Mouse (Mus musculus) NIH3T3 (cell line): ENCODE data around the gene Smco3.
"Not testable (repeated sequence)": the region's sequence is repeated elsewhere in the genome, so short reads cannot be mapped to it uniquely, and the experiment has no call there.

Experiments
- DNase-seq: peaks from one replicate; pipeline ENCODE4 v3.0.0-alpha.2; 2012; ENCODE audit warnings: low read depth

Gene Smco3

DNA sequence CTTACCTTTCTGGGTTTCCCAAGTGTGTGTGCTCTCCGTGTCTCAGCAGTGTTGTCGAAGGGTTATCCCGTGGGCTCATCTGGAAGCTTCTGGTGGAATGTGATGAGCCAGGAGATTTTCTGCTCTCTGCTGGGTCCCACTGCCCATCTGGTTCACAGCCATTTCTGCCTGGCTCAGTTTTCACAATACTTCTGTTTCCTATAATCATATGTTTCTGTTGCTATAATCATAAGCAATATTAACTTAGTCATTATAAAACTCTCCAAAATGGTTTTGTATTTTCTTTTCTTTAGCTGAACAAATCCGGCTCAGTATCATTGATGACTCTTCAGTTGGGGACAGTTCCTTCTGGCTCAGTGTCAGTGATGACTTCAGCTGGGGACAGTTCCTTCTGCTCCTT is at the start of gene Smco3:
Smco3 (minus strand) TSS at position 101 of the 400 bp plus-strand sequence.
- DNase-seq, result no peak

DNA sequence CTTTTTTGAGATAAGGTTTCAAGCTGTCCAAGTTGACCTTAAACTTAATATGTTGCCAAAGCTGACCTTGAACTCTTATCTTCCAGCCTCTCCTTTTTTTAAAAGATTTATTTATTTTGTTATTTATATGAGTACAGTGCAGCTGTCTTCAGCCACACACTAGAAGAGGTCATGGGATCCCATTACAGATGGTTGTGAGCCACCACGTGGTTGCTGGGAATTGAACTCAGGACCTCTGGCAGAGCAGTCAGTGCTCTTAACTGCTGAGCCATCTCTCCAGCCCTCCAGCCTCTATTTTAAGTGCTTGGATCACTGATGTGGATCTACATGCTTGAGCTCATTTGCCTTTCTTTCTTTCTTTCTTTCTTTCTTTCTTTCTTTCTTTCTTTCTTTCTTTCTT is 49.5 kb upstream of the Smco3 start:
- DNase-seq, result not testable (repeated sequence)

DNA sequence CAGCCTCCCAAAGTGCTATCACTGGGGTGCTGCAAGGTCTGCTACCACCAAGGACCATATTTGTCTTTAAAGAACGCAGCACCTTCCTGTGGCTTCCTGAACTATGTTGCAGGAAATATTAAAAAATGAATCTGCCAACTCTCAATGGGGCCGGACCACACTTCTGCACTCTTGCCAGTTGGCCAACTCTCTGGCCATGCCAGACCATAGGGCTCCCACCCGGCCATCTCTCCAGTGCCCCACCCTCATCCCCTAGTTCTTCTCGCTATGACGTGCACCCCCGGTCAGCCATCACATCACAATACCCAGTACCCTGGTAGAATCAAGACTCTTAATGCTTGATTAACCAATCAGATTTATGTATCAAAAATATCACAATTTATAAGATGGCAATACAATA is 48.7 kb upstream of the Smco3 start:
- DNase-seq, result no peak

DNA sequence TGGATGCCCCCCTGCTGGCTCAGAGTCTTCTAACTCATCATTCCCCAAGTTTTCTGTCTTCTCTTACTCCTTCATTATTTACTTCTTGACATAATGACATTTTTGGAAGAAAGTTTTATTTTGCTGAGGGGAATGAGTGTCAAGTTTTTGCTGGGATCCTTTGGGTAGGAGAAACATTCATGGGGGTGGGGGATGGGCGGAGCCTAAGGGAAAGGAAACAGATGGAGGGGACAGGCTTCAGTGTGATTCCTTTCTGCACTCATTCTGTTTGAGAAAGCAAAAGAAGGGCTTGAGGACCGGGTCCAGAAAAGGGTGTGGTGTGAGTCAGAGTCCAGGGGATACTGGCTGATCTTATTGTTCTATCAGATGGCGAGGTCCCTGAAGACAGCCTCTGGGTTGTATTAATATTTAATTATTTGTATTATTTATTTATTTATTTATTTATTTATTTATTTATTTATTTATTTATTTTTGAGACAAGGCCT is 48.2 kb upstream of the Smco3 start:
- DNase-seq, result no peak

DNA sequence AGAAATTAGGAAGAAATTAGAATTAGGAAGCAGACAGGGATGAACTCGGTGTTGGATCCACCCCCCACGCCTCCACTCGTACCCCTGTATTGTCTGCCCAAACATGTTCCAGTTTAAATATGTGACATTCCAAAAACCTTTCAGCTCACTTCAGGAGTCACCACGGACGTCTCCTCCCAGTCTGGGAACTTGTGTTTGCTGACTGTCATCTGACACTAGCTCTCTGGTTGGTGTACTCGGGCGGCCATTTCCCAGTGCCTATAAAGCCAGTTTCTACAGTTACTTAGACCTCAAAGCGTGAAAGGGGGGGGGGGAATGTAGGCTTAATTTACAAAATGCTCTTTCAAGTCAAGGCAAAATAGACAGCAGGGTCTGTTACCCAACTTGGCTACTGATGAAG is 46.4 kb upstream of the Smco3 start:
- no peak for DNase-seq

DNA sequence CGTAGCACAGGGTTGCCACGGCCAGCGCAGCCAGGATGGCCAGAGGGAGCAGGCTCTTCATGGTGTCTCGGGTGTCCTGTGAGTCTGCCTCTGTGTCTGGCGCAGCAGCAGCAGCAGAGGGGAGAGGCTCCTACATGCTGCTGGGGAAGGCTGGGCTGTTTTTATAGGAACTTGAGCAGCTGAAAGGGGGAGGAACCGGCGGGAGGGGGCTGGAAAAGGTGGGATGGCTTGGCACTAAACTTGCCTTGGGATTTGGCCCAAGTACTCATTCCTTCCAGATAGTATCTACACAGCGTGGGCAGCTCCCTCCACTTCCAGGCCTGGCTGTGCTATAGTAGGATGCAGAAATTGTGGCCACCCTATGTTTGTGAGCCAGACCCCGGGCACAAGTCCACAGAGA is 40.4 kb upstream of the Smco3 start, which contains the start of gene Mgp:
Mgp (minus strand) TSS at position 154 of the 400 bp plus-strand sequence.
- peak; percentile 91 for DNase-seq

DNA sequence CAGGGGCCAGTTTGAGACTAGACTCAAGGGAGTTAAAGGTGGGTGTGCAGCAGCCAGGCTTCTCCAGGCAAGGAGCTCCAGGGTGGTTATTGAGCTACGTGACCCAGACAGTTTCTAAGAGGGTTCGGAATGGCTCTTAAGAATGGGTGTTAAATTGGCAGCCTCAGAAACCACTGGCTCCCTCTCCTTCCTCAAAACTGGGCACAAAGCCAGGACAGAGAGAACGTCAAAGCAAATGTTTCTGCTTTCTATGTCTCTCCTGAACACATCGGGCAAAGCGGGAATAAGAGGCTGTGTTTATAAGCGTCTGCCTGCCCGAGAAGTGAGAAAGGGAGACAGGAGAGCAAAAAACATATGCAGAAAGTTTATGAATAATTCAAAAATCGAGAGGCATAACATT is 39.3 kb upstream of the Smco3 start:
- DNase-seq, result peak; percentile 61

DNA sequence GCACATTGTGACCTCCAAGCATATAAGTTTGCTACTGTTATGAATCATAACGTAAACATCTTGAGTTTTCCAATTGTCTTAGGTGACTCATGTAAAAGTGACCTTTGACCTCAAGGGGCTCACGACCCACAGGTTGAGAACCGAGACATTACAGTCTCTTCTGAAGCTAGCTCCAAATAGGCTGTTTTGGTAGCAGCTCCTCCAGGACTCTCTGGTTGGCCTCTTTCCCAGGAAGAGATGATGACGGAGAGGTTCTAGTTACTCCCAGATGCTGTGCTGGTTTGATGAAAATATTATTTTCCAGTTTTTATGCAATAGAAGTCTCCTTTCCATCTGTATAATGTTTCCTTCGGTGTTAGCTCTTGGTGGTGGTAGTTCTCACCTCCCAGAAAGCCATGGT is 33.7 kb upstream of the Smco3 start:
- DNase-seq, result peak; percentile 62

DNA sequence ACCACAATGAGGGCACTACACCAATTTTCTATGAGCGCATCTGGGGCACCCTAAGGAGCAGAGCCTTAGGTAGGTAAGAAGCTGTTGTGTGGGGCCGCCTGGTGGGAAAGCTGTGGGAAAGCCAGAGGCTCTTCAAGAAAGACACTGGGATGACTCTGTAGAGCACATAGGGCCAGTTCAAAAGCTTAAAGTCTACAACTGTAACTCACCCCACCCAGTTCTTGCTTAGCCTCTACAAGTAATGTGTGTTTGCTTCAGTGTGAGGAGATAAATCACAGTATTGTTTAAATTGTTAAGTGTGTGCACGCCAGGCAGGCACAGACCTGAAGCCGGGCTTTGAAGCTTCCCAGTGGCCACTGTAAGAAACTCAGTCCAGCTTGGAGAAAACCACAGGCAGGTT is 30.9 kb upstream of the Smco3 start:
- DNase-seq, result no peak

DNA sequence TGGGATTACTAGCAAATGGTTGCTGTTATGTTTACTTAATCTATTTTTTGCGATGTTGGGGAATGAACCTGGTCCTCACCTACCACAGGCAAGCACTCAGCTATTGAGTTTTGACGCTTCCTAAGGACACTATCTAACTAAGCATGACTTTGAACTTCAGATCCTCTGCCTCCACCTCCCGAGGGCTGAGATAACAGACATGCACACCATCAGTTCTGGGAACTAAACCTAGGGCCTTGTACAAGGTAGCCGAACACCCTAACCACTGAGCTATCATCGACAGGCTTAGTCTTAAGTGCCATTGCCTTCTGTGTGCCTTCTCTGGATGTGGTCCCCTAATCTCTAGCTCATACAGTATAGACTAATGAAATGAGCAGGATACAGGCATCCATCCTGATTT is 30.1 kb upstream of the Smco3 start:
- no peak for DNase-seq

DNA sequence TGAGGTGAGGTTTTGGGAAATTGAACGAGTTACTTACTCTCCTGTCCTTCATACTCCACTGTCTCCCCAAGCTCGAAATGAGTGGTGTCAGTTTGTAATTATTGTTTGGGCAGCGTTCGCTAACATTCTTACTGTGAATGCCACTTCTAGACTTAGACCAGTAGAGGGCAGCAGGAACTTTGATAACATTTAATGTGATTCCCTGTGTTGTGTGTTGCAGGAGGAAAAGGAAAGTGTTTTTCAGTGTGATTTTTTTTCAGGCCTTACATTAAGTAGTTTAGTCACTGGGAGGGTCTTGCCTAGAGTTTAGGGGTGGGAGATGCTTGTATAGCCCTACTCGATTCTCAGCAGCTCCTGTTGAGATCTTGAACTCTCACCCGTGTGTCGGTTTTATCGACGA is 25.8 kb upstream of the Smco3 start:
- peak; percentile 90 for DNase-seq

DNA sequence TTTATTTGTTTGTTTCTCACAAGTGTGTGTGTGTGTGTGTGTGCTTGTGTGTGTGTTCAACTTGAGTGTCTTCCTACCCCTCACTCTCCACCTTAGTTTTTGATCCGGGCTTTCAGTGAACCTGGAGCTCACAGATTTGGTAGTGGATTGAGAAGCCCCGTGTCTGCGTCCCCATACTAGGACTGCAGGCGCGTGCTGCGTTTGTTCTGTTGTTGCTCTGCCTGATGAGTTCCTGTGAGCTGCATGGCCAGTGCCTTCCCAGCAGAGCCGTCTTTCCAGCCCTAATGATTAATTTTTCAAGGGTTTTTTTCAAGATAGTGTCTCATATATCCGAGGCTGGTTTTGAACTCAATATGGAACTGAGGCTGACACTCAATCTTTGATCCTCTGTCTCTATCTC is 23.2 kb upstream of the Smco3 start:
- no peak for DNase-seq

DNA sequence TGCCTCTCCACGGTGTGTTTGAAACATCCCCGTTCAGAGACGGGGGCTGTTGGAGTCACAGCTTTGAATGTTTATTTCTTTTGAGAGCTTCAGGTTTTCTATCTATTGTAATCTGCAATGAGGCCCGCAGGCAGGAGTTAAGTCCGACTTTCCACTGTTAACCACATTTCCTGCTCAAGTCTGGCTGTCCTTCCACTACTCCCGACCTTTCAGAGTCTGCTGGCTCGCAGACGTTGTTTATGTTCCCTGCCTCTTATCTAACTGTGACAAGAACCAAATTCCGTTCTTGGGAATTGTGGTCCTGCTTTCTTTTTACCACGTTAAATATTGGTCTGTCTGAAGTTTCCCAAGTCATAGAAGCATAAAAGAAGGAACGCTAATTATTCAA is 22.6 kb upstream of the Smco3 start:
- no peak for DNase-seq

DNA sequence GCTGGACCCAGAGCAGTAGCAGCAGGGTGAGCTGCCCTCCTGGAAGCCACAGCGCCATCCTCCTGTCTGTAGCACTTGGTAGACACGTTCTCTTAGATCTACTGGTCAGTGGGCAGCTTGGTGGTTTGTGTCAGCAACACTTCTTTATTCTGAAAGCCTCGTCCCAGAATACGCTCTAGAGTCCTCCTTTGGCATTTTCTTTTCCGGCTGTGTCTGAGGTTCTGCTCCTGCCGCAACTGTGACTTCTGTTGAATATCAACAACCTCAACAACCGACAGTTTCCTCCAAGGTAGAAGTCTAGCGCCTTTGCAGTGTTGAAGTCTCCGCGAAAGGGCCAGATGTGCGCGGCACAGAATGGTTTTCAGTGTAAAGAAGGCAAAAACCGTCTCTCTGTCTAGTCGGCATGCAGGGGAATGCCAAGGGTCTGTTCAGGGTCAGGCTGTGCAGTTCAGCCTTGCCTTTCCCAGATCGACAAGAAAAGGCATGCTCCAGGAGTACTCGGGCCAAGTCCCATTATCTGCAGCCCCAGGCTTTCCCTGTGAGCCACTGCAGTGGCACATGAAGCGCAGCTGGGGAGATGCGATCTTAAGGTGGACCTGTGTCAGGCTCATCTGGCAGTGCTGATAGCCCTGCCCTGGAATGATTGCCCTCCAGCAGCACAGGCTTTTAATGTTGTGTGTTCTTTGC is 22.1 kb upstream of the Smco3 start, which contains the start of gene Art4:
Art4 (minus strand) TSS at position 548 of the 687 bp plus-strand sequence.
- DNase-seq, result no peak

DNA sequence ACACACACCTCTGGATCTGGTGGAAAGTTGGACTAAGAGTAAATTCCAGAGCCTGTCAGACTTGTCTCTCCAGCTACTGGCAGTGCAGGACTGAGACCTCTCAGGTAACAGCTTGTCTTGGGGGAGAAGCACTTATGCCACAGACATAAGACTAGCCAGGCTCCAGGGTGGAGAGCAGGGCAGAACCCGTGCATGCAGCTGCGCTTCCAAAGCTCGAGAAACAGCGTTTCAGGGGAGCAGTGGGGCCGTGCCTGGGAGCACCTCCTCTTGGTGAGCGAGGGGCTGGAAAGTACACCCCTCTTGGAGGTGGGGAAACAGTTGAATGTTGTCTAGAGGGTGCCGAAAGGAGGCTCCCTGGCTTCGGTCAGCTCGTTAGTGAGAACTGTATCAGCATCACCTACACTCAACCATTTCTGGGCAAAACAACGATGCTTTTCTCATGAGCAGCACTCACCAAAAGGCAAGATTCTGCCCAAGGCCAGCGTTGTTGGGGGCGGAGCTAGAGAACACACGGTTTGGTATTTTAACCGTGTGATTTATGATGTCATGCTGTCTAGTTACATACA is 20.9 kb upstream of the Smco3 start:
- DNase-seq, result no peak

DNA sequence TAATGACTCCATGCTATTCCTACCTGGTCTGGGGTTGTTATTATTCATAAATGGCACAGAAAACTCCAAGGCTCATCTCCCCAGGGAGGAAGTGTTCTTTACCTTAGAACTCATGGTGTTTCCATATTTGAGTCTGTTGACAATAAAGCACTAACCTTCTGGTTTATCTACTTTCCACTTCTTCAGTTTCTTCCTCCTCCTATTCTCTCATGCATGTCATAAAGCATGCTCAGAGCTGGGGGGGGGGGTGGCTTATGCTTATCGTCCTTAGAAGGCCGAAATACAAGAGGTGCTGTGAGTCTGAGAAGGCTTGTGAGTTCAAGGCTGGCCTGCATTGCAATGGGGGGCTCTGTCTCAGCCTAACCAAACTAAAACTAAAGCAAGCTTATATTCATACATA is 19.9 kb upstream of the Smco3 start:
- no peak for DNase-seq

DNA sequence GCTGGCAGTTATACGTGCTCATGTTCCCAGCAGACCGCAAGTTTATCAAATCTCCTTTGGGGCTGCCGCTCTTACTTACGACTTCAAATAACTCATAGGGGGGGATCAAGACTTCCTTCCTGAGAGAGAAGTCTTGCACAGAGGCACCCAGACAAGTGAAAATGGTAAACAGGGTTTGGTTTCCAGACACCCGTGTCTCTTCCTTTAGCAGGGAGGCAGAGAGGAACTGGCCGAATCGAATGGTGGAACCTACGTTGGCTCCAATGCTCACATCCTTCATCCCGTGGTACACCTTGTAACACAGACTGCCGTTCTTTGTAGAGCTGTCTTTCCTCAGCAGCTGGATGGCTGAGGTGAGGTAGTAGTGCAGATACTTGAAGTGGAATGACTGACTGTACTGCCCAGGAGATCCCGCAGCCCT is 19.1 kb upstream of the Smco3 start:
- DNase-seq, result no peak

DNA sequence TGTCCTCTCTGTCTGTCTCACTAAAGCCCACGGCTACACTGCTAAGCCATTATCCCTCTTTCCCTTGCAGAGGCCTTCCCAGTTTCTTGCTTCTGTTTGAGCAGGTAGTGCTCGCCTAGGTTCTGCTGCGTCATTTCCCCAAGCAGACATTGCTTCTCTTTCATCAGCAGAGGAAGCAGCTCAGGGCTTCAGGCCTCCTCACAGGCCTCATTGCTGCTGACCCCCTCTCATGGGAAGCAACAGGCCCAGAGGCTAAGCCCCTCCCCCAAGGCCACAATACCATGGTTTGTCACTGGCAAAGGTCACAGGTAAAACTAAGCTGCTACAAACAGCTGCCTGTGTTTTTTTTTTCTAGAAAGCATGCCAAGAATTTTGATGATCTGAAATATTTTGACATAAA is 17.5 kb upstream of the Smco3 start:
- DNase-seq, result peak; percentile 27

DNA sequence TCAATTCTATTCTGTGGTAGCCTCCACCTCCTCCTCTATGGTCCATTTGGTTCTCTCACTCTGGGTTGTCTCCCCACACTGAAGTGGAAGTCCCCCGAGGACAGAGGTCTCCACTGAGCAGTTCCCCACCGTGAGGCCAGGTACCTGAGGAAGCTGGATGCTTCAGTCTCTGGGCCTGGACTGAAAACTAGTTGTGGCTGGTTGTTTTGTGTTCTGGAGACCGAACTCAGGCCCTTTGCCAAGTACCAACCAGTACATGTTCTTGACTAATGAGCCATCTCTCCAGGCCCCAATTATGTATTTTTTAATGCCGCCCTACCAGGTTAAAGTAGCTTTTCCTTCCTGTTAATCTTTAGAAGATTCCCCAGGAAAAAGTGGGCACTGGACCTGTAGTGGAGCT is 17.1 kb upstream of the Smco3 start:
- no peak for DNase-seq

DNA sequence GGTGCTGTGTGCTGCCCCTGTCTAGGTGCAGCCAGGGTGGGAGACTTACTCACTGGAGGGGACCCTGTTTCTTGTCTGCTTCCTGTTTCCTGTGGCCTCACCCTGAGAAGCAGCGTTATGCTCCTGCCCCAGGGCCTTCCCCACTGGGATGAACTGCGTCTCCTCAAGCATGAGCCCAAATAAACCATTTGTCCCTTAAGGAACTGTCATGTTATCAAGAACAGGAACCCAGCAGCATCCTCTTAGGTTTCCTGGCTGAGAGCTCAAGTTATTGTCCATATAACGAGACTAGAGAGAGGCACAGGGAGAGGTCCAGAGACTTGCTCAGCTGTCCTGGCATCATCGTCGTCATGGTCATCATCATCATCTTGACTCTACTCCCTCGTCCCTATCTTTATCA is 15.0 kb upstream of the Smco3 start:
- DNase-seq, result no peak

DNA sequence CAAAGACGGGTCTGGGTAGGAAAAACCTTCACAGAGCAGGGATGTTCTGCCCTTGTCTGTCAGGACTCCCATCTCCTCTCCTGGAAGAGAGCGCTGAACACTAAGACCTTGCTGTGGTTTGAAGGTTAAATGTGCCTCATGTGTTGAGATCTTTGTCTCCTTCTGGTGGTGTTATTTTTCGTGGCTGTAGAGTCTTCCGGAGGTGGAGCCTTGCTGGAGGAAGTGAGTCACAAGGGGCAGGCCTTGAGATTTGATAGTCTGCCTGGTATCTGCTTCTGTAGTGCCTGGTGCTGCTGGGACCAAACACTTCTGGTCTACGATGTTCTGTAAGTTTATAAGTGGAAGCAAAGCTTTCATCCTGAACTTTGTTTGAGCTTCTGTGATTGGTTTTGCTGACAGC is 13.7 kb upstream of the Smco3 start:
- DNase-seq, result no peak

DNA sequence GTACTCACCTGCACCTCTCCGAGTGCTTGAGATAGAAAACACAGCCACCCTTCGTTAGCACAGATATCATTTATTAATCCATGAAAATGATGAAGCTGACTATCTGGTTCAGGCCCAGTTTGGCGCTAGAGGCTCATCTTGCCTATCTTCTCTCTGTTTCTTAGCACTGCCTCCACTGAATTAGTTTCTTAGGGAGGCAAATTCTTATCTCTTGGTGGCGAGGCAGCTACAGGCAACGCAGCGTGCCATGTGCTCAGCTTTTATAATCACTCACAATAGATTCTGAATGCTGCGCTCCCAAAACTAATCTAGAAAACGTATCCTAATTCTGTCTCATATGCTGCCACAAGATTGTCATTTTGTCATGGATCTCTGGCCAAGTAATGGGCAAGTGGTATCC is 13.1 kb upstream of the Smco3 start:
- DNase-seq, result no peak

DNA sequence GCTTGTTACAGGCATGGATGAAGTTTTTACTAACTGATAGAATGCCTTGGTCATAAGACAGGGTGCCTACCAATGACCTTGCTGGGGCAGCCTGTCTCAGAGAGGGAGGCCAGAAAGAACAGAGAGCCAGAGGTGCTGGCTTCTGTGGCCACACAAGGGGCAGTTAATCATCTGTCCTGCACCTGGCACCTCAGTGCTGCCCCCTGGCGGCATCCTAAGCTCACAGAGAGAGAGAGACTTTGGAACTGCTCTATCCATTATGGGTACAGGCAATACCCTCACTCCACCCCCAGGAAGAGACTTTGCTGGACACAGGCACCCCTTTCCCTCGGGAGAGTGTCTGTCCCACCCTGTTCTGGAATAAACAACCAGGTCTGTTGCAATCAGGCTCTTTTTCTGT is 12.5 kb upstream of the Smco3 start:
- peak; percentile 57 for DNase-seq

DNA sequence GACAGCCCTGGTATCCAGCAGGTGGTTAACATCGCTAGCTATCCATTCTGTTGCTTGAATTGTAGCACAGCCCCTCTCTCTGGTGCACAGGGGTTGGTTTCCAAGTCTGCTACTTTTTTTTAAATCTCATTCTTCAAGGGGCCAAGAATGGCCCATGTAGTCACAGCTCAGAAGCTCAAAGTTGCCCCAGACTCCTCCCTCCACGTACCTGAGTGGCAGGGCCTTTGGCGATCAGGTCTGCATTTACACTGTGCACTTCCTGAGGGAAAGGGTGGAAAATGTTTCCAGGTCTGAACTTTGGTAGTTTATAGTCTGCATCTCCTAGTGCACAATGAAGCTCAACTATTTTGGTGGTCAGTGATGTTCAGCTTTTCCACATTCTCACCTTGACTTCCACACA is 12.0 kb upstream of the Smco3 start:
- DNase-seq, result no peak
